Mouse (Mus musculus) heart, adult 10 weeks (tissue): ENCODE measurements around the gene Gm42674. TPM values are rescaled to one million over a fixed set of nuclear protein-coding genes. Genes with fewer than 3 reads are reported as not detected.

ENCODE experiments used
- polyA plus RNA-seq: library from polyadenylated mRNA; stranded (reverse); fragments of 350-450 nt; fragmentation: Illumina TruSeq; extraction: RNeasy Lipid Tissue Mini Kit (QIAGEN cat#74804); gene quantifications from one replicate; pipeline ENCODE4 v1.2.3, GENCODE M21; 2014; ENCODE audit warnings: low read depth, low replicate concordance

Gm42674 gene
- polyA plus RNA-seq = not detected

DNA sequence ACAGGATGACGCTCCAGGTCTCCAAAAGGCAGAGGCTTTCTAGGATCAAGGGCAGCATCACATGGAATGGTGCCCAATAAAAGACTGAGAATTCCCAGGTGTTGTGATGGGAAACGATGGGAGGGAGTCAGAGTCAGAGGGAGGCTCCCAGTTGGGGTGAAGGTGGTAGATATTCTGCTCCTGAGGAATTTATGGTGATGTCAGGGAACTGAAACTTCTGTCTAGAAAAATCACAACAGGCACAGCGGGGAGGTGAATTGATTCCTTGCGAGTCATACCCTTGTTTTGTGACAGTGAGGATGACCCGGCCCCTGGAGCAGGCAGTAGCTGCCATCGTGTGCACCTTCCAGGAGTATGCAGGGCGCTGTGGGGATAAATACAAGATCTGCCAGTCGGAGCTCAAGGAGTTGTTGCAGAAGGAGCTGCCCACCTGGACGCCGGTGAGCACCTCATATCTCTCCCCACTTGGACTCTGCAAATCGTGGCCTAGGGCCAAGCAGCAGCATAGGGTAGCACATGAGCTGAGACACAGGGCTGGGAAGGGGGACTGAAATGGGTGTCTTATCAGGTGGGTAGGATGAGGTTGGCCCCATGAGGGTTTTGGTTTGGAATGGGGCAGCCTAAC, at the start of gene Gm42674:
Gene Gm42674 (plus strand): TSS at position 419 of the 625 bp plus-strand sequence.

DNA sequence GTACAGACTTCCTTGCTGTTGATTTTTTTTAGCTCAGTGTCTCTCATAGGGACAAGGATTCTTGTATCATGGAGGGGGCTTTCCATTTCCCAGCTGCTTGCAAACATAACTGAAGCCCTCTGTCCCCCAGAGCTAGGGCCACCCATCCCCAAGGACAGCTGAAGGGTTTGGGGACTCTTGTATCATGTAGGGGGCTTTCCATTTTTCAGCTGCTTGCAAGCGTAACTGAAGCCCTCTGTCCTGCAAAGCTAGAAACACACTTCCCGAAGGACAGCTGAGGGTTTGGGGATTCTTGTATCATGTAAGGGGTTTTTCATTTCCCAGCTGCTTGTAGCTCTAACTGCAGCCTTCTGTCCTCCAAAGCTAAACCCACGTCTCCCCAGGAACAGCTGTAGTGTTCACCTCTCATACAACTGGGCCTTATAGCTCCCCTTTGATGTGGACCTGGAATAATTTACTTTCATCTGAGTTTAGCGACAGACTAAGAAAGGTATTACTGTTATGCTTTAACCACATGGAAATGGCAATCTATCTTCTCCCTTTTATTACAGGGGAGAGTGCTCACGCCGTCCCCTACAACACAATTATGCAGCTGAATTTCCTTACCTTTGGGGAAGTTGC, 41.6 kb upstream of the Gm42674 start, which contains the start of gene S100a3:
Gene S100a3 (plus strand): TSS at position 571 of the 621 bp plus-strand sequence.

DNA sequence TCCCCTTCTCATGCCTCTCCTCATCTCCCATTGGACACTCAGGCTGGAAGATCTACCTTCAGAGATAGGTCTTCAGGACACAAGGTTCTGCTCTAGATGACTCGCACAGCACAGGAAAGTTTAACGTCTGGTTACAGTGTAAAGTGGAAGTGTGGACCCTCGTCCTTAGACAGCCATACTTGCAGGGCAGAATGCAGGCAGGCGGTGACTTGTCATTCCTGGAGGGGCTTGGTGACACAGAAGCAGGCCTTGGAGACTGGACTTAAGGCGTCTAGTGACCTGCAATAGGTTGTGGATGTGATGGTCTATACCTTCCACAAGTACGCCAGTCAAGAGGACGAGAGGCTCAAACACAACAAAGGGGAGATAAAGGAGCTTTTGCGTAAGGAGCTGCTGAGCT, 11.8 kb upstream of the Gm42674 start, which contains the start of gene S100a2:
Gene S100a2 (plus strand): TSS at position 301 of the 400 bp plus-strand sequence.

DNA sequence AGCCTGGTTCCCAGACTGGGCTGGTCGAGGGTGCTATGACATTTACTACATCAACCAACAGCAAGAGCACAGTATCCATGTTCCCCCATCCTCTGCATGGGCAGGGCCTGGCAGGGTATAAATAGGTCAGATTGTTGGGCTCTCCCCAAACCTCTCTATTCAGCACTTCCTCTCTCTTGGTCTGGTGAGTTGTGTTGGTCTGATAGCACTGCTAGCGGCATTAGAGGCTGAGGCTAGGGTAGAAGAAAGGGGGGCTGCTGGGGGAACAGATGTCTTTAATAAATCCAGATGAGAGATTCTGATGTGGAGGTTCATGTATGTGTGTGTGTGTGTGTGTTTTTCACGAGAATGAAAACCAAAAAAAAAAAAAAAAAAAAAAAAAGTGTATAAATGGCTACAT, 1.9 kb downstream of the Gm42674 start, which contains the start of gene S100a4:
Gene S100a4 (plus strand): TSS at position 149 of the 400 bp plus-strand sequence.

DNA sequence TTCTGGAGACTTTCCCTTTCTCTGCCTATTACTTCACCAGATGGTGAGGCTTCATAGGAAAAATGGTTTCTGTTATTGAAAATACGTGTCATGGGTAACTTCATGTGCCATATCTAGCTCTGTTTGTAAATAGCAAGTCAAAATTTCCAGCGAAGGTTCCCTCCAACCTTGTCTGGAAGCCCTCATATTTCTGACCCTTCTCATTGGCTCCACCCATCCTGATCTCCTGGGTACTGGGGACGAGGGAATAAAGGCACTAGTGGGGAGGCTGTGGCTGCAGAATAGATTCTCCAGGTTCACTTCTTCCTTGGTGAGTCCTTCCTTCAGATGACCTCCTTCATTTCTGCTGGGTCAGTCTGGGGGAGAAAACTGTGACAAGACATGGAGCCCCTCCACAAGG, 6.5 kb downstream of the Gm42674 start, which contains the start of gene S100a5:
Gene S100a5 (plus strand): TSS at position 301 of the 400 bp plus-strand sequence.

DNA sequence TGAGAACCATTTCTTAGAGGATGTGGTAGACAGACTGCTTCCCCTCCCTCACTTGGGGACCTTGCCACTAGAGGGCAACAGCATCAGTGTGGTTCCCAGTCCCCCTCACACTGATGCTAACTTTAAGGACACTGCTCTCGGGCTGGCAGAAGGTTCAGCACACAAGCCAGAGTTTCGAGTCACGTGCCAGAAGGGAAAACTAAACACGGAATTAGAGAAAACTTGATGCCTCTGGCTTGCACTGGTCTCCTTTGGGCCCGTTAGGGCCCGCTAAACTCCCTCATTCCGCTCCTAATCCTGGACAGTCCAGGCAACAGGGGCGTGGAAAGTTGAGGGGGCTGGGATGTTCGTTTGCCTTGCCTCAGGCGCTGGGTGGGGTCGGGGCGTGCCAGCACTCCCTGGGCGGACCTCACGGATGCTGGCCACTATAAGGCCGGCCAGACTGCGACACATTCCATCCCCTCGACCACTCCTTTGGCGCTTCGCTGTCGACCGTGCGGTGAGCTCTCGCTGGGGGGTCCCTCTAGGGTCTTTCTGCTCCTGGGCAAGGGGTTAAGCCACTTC, 11.1 kb downstream of the Gm42674 start, which contains the start of gene S100a6:
Gene S100a6 (plus strand): TSS at position 155 of the 564 bp plus-strand sequence.

DNA sequence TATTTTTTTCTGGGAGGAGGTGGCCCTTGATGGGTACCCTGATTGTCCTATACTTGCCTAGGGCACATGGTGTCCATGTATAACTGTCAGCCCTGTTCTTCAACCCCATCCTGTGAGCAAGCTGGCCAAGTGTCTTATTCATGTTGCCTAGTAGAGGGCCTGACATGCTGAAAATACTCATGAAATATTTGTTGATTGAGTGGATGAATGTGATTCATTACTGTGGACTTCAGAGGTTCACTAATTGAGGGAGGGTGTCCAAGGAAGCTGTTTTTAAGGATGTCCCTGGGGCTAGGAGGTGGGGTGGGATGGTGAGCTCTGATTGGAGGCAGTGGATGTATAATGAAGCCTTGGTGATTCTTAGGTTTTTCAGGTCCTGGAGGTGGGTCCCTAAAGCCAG, 52.0 kb downstream of the Gm42674 start, which contains the start of gene S100a7a:
Gene S100a7a (plus strand): TSS at position 301 of the 400 bp plus-strand sequence.

Other genes starting within 250 kb of the Gm42674 start
- 1.0 TPM for gene Slc27a3, start 212.0 kb upstream of the Gm42674 start, polyA plus RNA-seq
- gene Ints3, start 168.3 kb upstream of the Gm42674 start, polyA plus RNA-seq = 23.4 TPM
- gene Npr1, start 136.0 kb upstream of the Gm42674 start, polyA plus RNA-seq = 20.8 TPM
- gene Ilf2, start 125.8 kb upstream of the Gm42674 start, polyA plus RNA-seq = 34.3 TPM
- gene Snapin, start 110.9 kb upstream of the Gm42674 start, polyA plus RNA-seq = 79.2 TPM
- gene Chtop, start 92.4 kb upstream of the Gm42674 start, polyA plus RNA-seq = 80.9 TPM
- gene S100a1, start 87.5 kb upstream of the Gm42674 start, polyA plus RNA-seq = 1,552 TPM
- 64.2 TPM for gene S100a13, start 87.5 kb upstream of the Gm42674 start, polyA plus RNA-seq
- not detected for gene S100a14, start 75.0 kb upstream of the Gm42674 start, polyA plus RNA-seq
- gene S100a16, start 64.7 kb upstream of the Gm42674 start, polyA plus RNA-seq = 78.9 TPM
- gene S100a3, start 41.3 kb upstream of the Gm42674 start, polyA plus RNA-seq = not detected
- not detected for gene S100a2, start 11.7 kb upstream of the Gm42674 start, polyA plus RNA-seq
- 31.3 TPM for gene S100a4, start 1.9 kb downstream of the Gm42674 start, polyA plus RNA-seq
- not detected for gene S100a5, start 6.6 kb downstream of the Gm42674 start, polyA plus RNA-seq
- 111 TPM for gene S100a6, start 11.0 kb downstream of the Gm42674 start, polyA plus RNA-seq
- gene S100a7a, start 52.1 kb downstream of the Gm42674 start, polyA plus RNA-seq = 0.97 TPM
- not detected for gene S100a8, start 67.1 kb downstream of the Gm42674 start, polyA plus RNA-seq
- 2.0 TPM for gene S100a9, start 93.8 kb downstream of the Gm42674 start, polyA plus RNA-seq
- gene Pglyrp4, start 125.0 kb downstream of the Gm42674 start, polyA plus RNA-seq = not detected
- not detected for gene Gm5849, start 176.0 kb downstream of the Gm42674 start, polyA plus RNA-seq